Mouse (Mus musculus) heart, embryonic 16.5 days (tissue): ENCODE data around the gene Eif1ax. TPM values are rescaled to one million over a fixed set of nuclear protein-coding genes. Genes with fewer than 3 reads are reported as not detected.
"Not testable (repeated sequence)": the region's sequence is repeated elsewhere in the genome, so short reads cannot be mapped to it uniquely, and the experiment has no call there.

ENCODE experiments used
- ATAC-seq: fragments of 200-750 bp; cut with Nextera tagmentation; replicated peaks from 2 replicates; pipeline ENCODE4 v1.8.0; 2017; ENCODE audit warnings: moderate number of reproducible peaks; ENCODE audit not compliant: insufficient read depth, low FRiP score; ENCODE audit errors: extremely low read depth
- H3K27ac ChIP-seq: fragments of 300-500 bp; sonication (generic); 2 replicates; pipeline ENCODE4 v1.5.1; 2014; ENCODE audit warnings: mild to moderate bottlenecking, low read length, control low read depth, moderate library complexity
- H3K27me3 ChIP-seq: fragments of 300-500 bp; sonication (generic); 2 replicates; pipeline ENCODE4 v1.6.1; 2014; ENCODE audit warnings: low read length, mixed read lengths; ENCODE audit not compliant: control insufficient read depth, insufficient read depth
- H3K36me3 ChIP-seq: fragments of 300-500 bp; sonication (generic); 2 replicates; pipeline ENCODE4 v1.6.1; 2014; ENCODE audit not compliant: control insufficient read depth, insufficient read depth
- H3K4me1 ChIP-seq: fragments of 300-500 bp; sonication (generic); 2 replicates; pipeline ENCODE4 v1.6.1; 2014; ENCODE audit warnings: low read length, mixed read lengths; ENCODE audit not compliant: control insufficient read depth, insufficient read depth
- H3K4me2 ChIP-seq: fragments of 300-500 bp; sonication (generic); 2 replicates; pipeline ENCODE4 v1.6.1; 2014; ENCODE audit warnings: low read depth, mild to moderate bottlenecking, control low read depth, low read length
- H3K4me3 ChIP-seq: fragments of 300-500 bp; sonication (generic); 2 replicates; pipeline ENCODE4 v1.5.1; 2014; ENCODE audit warnings: mild to moderate bottlenecking, control low read depth, low read length
- H3K9ac ChIP-seq: fragments of 300-500 bp; sonication (generic); 2 replicates; pipeline ENCODE4 v1.6.1; 2014; ENCODE audit warnings: low read length, control low read depth
- H3K9me3 ChIP-seq: fragments of 300-500 bp; sonication (generic); replicated peaks from 2 replicates; pipeline ENCODE4 v1.6.1; 2016; ENCODE audit warnings: low read length; ENCODE audit not compliant: control insufficient read depth
- WGBS: fragments of 180-500 bp; shearing (Covaris S2); extraction: QIAGEN DNeasy Blood & Tissue Kit; methylation state at CpG from one replicate; pipeline ENCODE4 v1.1.7; 2014; 5-methylcytosine and 5-hydroxymethylcytosine counted together
- polyA plus RNA-seq: library from polyadenylated mRNA; unstranded; fragments of >200 nt; fragmentation: Nextera tagmentation; extraction: Ambion mirVana; gene quantifications from 2 replicates; pipeline ENCODE4 v1.2.1, GENCODE M21; 2015

Gene Eif1ax
- polyA plus RNA-seq, 1 experiment from 2014 or later, result 93.7 TPM

- Histone ChIP-seq H3K27ac (no peak within 1 kb of the TSS), H3K4me1 (no peaks in the 10 kb centered on the region), H3K9ac (peak within 1 kb of the TSS; percentile 49; the same call in 1 of the 2 replicates), H3K9me3 (no peaks in the 10 kb centered on the region), H3K4me2 (peak within 1 kb of the TSS; percentile 92), H3K36me3 (no peaks in the 10 kb centered on the region), H3K4me3 (peak within 1 kb of the TSS; percentile 60), H3K27me3 (peaks cover 10% of the 10 kb centered on the region; the same call in 1 of the 2 replicates)
- peak; percentile 41; the same call in 1 of the 2 replicates for ATAC-seq
- WGBS, result 15% methylated on average over 51 of the region's 83 CpGs
Observed at GRCm38 (mm10) chrX:159414130-159414828, 42.3 kb downstream of the Eif1ax start, which contains the start of gene Map7d2. Gene Map7d2 (plus strand): TSS chrX:159414572.

GRCm38 (mm10) chrX:159414829-159415673 lies 43.1 kb downstream of the Eif1ax start:
- Histone ChIP-seq H3K4me2 (peak overlapping the region; percentile 92), H3K9ac (peak overlapping the region; percentile 49; the same call in 1 of the 2 replicates), H3K4me3 (peak overlapping the region; percentile 60), H3K9me3 (no peaks in the 10 kb centered on the region), H3K27ac (no peak overlapping the region), H3K27me3 (peaks cover 10% of the 10 kb centered on the region; the same call in 1 of the 2 replicates), H3K36me3 (no peaks in the 10 kb centered on the region), H3K4me1 (no peaks in the 10 kb centered on the region)
- no peak; the same call in 1 of the 2 replicates for ATAC-seq
- 15% methylated on average over 63 of the region's 65 CpGs for WGBS

GRCm38 (mm10) chrX:159430507-159430906 lies 58.5 kb downstream of the Eif1ax start:
- H3K36me3 ChIP-seq, H3K27me3 ChIP-seq, H3K4me1 ChIP-seq, H3K9ac ChIP-seq, H3K27ac ChIP-seq, H3K4me3 ChIP-seq, H3K9me3 ChIP-seq, H3K4me2 ChIP-seq, ATAC-seq: not testable (repeated sequence)
- 84% methylated on average over 3 of the region's 3 CpGs for WGBS

Other genes starting within 250 kb of the Eif1ax start
- gene Rps6ka3, start 161.9 kb upstream of the Eif1ax start, polyA plus RNA-seq, result 5.5 and 5.7 TPM in 2 replicates
- 0.86 and 0.96 TPM in 2 replicates for gene Map7d2, start 42.4 kb downstream of the Eif1ax start, polyA plus RNA-seq
- 10.7 and 11.8 TPM in 2 replicates for gene Bclaf3, start 154.5 kb downstream of the Eif1ax start, polyA plus RNA-seq